Mouse (Mus musculus) frontal cortex, postnatal 10 days (tissue): ENCODE measurements around the gene Il24.

ENCODE experiments used
- DNase-seq, 2 experiments: peaks; one replicate each; pipeline ENCODE4 v3.0.0; 2022; ENCODE audit warnings: low spot score in 2 of 2, mixed read lengths in 1 of 2

Il24 gene

DNA sequence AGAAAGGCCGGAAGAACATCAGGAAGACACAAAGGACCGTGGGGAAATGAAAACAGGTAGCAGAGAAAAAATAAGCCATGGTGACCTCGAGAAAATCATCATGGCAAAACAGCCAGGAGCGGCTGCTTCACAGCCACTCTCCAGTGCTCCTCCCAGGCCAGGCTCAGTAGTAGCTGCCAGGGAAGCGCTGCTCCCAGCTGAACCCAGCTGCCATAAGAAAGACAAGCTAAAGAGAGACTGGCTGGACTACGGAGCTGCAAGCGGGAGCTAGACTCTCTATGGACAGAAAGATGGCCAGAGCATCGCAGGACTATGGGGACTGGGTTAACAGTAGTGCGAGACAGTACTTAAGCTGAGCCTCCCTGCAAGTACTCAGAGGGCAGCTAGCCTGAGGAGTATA, 32.4 kb downstream of the Il24 start:
- DNase-seq = no peak

DNA sequence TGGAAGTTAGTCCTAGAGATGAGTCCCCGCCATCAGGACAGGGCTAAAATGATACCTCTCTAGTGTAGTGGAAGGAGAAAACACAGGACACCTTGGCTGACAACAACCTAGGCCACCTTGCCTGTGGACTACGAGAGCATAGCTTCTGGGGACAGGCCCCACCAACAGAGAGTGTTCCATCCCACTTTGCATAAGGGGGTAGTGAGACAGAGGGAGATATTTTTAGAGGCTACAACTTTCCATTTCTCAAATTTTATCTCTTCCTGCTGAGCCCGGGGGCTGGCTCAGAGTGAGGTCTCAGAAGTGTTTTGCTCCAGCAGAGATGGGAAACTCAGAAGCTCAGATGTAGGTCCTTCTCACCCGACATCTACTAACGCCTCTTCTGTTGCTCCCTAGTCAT, 36.8 kb downstream of the Il24 start:
- no peak for DNase-seq

DNA sequence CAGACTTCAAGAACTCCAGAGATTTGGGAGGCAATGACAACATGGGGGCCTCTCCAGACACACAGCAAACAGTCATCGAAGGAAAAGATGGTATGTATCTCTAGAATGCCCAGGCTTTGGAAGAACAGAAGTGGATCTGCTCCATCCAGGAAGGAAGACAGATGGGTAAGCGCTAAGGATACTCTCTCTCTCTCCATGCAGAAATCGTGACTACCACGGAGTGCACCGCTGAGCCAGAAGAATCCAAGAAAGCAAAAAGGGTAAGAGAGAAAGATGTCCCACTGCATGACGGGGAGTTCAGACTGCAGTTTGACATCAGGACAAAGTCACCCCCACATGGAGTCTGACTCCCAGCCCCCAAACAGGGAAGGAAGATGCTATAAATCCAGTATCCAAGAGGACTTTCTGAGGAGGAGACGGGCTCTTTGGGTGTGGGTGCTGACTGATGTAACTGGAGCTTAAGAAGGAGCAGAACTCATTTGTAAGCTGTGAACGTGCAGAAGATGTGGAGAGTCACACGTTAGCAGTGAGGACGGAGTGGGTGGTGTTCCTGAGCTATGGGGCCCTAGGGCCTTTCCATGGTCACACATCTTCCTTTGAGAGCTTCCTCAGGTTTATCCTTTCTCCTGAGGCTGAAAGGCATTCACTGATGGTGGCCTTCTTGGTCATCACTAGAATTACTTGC, 37.6 kb downstream of the Il24 start:
- DNase-seq = no peak

DNA sequence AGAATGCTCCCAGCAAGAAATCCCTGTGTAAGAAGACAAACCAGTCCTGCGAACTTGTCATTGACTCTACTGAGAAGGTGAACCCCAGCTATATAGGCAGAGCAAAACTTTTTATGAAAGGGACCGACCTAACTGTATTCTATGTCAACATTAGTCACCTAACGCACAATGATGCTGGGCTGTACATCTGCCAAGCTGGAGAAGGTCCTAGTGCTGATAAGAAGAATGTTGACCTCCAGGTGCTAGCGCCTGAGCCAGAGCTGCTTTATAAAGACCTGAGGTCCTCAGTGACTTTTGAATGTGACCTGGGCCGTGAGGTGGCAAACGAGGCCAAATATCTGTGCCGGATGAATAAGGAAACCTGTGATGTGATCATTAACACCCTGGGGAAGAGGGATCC, 42.7 kb downstream of the Il24 start:
- no peak for DNase-seq

DNA sequence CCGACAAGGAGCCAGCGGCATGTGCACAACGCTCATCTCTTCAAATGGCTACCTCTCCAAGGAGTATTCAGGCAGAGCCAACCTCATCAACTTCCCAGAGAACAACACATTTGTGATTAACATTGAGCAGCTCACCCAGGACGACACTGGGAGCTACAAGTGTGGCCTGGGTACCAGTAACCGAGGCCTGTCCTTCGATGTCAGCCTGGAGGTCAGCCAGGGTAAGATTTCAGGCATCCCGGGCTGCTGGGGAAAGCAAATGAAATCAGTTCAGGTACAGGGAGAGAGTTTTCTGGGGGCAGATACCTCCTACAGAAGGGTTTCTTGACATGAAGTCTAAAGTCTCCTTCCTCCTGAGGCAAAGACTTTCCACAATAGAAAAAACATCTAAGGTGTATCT, 45.6 kb downstream of the Il24 start:
- DNase-seq = no peak

DNA sequence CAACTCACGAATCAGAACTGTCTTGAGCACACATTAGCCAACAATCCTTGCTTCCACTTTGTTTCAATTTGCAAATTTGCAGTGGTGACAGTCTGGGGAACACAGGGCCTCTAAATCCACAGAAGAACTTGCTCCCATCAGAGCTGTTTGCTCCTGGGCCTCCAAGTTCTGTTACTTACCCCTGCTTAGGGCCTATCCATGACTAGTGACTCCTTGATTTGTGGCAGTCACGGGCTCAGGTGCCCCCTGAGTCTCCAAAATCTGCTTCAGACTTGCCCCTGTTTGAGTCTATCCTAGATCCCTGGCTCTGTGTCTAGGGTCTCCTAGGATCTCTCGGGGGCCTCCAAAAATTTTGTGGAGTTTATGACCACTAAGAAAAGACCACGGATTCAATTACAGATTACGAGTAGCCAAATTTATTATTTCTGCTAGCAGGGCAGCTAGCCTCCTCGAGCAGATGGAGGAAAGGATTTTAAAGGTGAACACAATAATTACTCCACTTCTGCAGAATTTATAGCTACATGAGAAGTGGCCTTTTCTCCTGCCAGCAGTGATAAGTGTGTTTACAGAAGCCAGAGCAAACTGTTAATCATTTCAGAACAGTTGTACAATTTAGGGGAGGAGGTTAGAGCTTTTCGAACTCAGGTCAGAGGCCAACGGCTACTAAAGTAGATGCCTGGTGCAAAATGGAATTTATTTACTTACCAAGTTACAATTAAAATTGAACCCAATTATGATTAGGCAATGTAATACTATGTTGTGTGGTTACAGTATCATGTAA, 46.5 kb downstream of the Il24 start:
- no peak for DNase-seq

DNA sequence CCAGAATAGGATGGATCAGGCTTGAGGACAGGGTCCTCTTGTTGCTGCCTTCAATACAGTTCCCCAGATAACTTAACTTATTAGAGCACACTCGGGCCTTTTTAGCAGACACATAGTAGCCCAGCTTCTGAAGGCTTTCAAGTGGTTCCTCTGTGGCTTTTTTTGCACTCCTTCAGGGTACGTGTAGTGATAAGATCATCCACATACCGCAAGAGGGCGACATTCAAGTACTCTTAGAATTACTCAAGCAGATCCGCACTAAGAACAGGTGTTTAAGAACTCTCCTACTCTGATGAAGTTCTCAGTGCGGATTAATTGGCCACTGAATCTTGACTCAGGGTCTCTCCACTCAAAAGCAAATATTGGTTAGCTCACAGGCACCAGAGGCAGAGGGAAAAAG, 49.0 kb downstream of the Il24 start:
- DNase-seq = no peak

DNA sequence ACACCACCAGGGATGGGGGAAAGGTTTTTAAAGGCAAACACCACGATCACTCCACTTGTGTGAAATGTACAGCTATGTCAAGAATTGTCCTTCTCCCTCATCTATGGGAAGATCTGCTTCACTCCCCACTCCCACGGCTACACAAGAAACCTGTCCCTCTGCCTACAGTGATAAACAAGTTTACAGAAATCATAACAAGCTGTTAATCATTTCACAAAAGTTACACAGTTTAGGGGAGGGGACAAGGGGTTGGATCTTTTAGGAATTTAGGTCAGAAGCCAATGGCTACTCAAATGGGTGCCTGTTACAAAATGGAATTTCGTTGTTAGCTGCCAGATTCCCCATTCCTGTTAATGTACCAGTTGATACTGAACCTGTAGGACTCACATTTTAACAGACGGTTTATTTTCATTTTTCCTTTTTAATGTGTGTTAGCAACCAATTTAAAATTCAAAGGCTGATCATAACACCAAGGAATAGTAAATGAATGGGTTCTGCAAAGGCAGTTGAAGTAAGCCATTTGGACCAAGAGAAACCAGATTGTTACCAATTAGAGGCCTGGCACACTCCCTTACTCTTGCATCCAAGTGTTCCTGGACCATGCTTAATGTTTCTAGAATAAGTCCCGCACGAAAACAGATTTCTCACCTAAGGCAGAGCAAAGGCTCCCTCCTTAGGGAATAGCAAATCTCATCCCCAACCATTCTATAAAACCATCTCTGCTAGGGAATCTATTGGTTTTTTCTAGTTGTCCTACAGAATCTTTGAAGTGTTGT, 51.9 kb downstream of the Il24 start:
- no peak for DNase-seq

DNA sequence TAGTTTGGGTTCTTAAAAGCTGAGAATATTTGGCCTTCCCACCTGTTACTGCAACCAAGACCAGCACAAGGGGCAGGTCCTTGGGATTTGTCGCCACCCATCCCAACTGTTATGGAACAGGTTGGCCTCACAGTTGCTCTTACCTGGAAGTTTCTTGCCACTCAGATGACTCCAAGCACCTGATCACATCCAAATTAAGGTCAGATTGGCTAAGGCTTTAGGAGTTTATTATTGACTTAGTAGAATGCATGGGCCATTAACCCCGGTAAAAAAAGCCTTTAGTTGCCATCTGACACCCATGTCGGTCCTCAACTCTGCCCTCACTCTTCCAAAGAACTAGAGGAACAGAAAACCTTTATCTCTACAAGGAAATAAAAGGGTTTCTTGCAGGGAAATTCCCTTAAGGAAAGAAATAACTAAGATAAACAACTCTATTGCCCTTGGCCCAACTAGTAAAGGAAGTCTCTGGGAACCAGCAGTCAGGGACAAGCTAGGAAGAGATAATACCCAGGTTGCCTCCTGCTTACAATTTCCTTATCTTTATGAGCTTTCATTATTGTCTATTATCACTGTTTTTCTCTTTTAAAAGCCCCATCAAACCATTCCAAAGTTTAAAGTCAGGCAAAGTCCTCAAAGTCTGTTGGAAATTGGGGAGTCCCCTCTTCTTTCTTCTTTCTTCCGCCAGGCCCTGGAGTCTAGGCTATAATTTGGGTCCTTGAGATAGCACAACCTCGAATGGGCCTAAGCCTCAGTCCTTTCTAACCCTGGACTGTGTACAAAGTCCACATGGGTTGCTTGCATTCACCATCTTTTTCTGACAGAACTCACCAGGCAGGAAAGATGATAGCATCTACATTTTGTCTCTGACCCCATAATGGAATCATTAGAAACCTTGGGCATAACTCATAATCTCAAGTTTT, 54.8 kb downstream of the Il24 start:
- no peak for DNase-seq
